Mouse (Mus musculus): ENCODE data around the gene Fgfr2. TPM values are rescaled to one million over a fixed set of nuclear protein-coding genes. Genes with fewer than 3 reads are reported as not detected.

Fgfr2 gene
- polyA plus RNA-seq, 1 experiment, result 114 TPM

DNA sequence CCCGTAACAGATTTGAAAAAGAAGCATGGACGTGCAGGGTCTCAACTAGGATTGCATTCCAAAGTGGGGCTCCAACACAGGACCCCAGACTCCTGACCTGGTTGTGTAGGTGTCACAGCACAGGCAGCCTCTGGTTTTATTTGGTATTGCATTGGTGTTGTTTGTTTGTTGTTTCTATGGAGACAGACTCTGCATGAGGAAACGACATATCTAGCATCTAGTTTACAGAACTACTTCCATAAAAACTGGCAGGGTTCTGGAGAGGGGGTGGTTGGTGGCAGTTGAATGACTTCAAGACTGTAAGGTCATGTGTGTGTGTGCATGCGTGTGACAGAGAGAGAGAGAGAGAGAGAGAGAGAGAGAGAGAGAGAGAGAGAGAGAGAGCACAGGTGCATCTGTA, 2475.1 kb downstream of the Fgfr2 start:
- no peak for DNase-seq
- H3K4me3 ChIP-seq (replicated peaks; ENCODE audit: extremely low read depth, low read depth, low read length), result no peak overlapping the region
- 36% methylated on average over 4 of the region's 4 CpGs for WGBS

DNA sequence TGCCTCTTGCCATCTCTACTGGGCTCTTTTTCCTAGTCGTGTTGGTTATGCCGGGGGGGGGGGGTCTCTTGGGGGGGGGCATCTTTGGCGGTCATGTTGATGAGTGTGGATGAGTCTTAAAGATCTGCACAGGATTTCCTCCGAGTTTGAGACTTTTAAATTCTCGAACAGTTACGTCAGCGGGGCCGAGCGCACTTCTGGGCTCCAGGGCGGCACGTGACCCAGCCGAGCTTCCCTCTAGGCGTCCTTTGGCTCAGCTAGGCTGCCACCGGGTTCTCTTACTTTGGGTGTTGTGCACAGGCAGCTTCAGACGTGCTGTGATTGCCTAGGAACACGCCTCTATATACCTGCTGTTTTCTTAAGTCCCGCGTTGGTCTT, 2476.4 kb downstream of the Fgfr2 start:
- WGBS, result 3% methylated on average over 18 of the region's 18 CpGs
- peak; percentile 80 for DNase-seq
- TF ChIP-seq POLR2A (IDR thresholded peaks at IDR 0.05; ENCODE audit: borderline replicate concordance, extremely low read depth, low read depth, low read length) (peak; percentile 63; the same call in 1 of the 2 replicates), CTCF (IDR thresholded peaks at IDR 0.05; ENCODE audit: insufficient read depth, low read length) (no peak)
- Histone ChIP-seq H3K4me1 (ENCODE audit: control insufficient read depth, insufficient read depth, low read length) (peaks cover 23% of the 10 kb centered on the region), H3K4me3 (replicated peaks; ENCODE audit: extremely low read depth, low read depth, low read length) (peak overlapping the region; percentile 76)

More for the DNA sequence above, 2475.1 kb downstream of the Fgfr2 start:
- H3K4me1 ChIP-seq (ENCODE audit: control insufficient read depth, insufficient read depth, low read length), result peaks cover 23% of the 10 kb centered on the region
- no peak for TF ChIP-seq POLR2A (IDR thresholded peaks at IDR 0.05; ENCODE audit: borderline replicate concordance, extremely low read depth, low read depth, low read length)
- no peak for TF ChIP-seq CTCF (IDR thresholded peaks at IDR 0.05; ENCODE audit: insufficient read depth, low read length)

- Histone ChIP-seq H3K4me3 (replicated peaks; ENCODE audit: extremely low read depth, low read depth, low read length) (peak overlapping the region; percentile 76), H3K4me1 (ENCODE audit: control insufficient read depth, insufficient read depth, low read length) (peaks cover 25% of the 10 kb centered on the region)
- peak; percentile 86 for DNase-seq
- TF ChIP-seq POLR2A (IDR thresholded peaks at IDR 0.05; ENCODE audit: borderline replicate concordance, extremely low read depth, low read depth, low read length) (peak; percentile 32; the same call in 1 of the 2 replicates), CTCF (IDR thresholded peaks at IDR 0.05; ENCODE audit: insufficient read depth, low read length) (no peak)
- WGBS, result under 1% methylated on average over 55 of the region's 55 CpGs
Measured at GRCm38 (mm10) chr7:130645994-130646761, 2477.0 kb downstream of the Fgfr2 start.

- Histone ChIP-seq H3K4me3 (replicated peaks; ENCODE audit: extremely low read depth, low read depth, low read length) (peak overlapping the region; percentile 48), H3K4me1 (ENCODE audit: control insufficient read depth, insufficient read depth, low read length) (peaks cover 25% of the 10 kb centered on the region)
- DNase-seq, result no peak
- 13% methylated on average over 15 of the region's 15 CpGs for WGBS
- TF ChIP-seq CTCF (IDR thresholded peaks at IDR 0.05; ENCODE audit: insufficient read depth, low read length), result no peak
- TF ChIP-seq POLR2A (IDR thresholded peaks at IDR 0.05; ENCODE audit: borderline replicate concordance, extremely low read depth, low read depth, low read length), result no peak
Measured at GRCm38 (mm10) chr7:130645332-130645993, 2477.7 kb downstream of the Fgfr2 start.

DNA sequence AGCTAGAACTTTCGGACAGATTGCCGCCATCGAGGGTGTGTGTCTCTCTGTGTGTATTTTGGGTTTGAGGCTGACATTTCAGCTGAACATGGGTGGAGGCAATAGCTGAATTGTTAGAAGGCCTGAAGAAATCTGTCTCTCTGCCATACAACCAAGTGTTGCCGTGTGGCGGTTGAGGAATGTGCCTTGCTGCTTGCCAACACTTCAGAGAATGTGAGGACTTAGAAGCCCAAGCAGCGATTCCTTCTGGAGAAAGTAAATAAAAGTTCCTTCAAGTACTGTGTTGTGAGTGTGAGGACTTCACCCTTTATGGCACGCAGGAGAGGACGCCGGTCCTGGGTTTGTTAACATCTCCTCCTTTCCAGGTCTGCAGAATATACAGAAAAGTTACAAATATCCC, 2482.5 kb downstream of the Fgfr2 start:
- Histone ChIP-seq H3K4me1 (ENCODE audit: control insufficient read depth, insufficient read depth, low read length) (peaks cover 7% of the 10 kb centered on the region), H3K4me3 (replicated peaks; ENCODE audit: extremely low read depth, low read depth, low read length) (no peak overlapping the region)
- 62% methylated on average over 9 of the region's 9 CpGs for whole genome bisulfite sequencing
- peak; percentile 67 for DNase-seq
- TF ChIP-seq POLR2A (IDR thresholded peaks at IDR 0.05; ENCODE audit: borderline replicate concordance, extremely low read depth, low read depth, low read length) (no peak), CTCF (IDR thresholded peaks at IDR 0.05; ENCODE audit: insufficient read depth, low read length) (no peak)

DNA sequence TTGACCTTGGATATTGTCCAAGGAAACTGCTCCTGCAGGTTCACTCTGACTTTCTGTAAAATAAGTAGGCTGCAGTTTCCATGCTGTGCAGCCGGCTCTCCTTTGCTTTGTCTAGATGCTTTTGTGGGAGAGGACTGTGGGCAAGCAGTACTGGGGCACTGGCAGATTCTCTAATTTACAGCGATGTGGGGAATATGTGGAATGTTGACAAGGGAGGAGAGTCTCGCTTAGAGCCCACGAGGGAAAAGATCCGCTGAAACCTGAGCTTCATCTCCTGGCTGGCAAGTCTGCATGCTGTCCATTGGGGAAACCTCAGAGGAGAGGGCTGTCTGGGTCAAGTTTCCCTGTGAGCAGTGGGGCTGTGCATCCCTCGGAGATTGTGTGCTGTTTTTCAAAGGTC, 2485.3 kb downstream of the Fgfr2 start:
- DNase-seq, result no peak
- 63% methylated on average over 6 of the region's 6 CpGs for WGBS
- Histone ChIP-seq H3K4me3 (replicated peaks; ENCODE audit: extremely low read depth, low read depth, low read length) (no peak overlapping the region), H3K4me1 (ENCODE audit: control insufficient read depth, insufficient read depth, low read length) (peaks cover 6% of the 10 kb centered on the region)
- no peak for TF ChIP-seq CTCF (IDR thresholded peaks at IDR 0.05; ENCODE audit: insufficient read depth, low read length)
- no peak for TF ChIP-seq POLR2A (IDR thresholded peaks at IDR 0.05; ENCODE audit: borderline replicate concordance, extremely low read depth, low read depth, low read length)

DNA sequence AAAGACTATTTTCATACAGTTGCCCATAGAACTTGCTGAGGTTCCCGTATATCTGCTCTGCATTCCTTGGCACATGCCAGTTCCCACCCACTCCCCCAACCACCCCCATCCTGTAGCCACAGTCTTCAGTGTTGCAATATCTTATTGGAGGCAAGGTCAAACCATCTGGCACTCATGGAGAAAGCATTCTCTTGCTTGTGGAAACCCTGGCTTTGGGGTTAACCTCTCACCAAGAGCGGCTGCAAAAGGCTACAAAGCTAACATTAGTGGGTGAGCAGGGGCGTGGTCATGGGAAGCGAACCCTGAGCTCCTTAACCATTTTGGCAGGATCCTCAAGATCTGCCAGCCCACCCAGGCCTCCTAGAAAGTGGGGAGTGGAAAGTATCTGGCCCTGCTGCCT, 2486.2 kb downstream of the Fgfr2 start:
- Histone ChIP-seq H3K4me1 (ENCODE audit: control insufficient read depth, insufficient read depth, low read length) (peaks cover 6% of the 10 kb centered on the region), H3K4me3 (replicated peaks; ENCODE audit: extremely low read depth, low read depth, low read length) (no peak overlapping the region)
- TF ChIP-seq CTCF (IDR thresholded peaks at IDR 0.05; ENCODE audit: insufficient read depth, low read length), result no peak
- no peak for TF ChIP-seq POLR2A (IDR thresholded peaks at IDR 0.05; ENCODE audit: borderline replicate concordance, extremely low read depth, low read depth, low read length)
- 62% methylated on average over 4 of the region's 4 CpGs for WGBS
- DNase-seq, result no peak

DNA sequence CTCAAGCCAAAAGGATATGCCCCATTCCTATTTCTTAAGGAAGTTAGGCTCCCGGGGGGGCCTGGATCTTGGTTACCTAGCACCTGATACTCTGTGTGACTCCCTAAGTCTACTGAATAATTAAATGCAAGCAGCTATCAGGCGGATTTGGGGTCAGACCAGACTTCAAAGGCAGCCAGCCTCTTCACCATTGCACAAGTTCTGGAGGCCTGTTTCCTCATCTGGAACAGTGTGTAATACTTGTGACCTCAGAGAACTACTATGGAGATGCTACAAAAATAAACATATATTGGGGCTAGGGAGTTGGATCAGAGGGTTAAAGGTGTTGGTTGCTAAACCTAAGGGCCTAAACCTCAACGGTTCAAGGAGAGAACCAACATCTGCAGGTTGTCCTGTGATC, 2486.9 kb downstream of the Fgfr2 start:
- no peak for DNase-seq
- peaks cover 5% of the 10 kb centered on the region for H3K4me1 ChIP-seq (ENCODE audit: control insufficient read depth, insufficient read depth, low read length)
- TF ChIP-seq CTCF (IDR thresholded peaks at IDR 0.05; ENCODE audit: insufficient read depth, low read length) (no peak), POLR2A (IDR thresholded peaks at IDR 0.05; ENCODE audit: borderline replicate concordance, extremely low read depth, low read depth, low read length) (no peak)
- H3K4me3 ChIP-seq (replicated peaks; ENCODE audit: extremely low read depth, low read depth, low read length), result no peak overlapping the region
- WGBS, result 61% methylated on average over 3 of the region's 3 CpGs

DNA sequence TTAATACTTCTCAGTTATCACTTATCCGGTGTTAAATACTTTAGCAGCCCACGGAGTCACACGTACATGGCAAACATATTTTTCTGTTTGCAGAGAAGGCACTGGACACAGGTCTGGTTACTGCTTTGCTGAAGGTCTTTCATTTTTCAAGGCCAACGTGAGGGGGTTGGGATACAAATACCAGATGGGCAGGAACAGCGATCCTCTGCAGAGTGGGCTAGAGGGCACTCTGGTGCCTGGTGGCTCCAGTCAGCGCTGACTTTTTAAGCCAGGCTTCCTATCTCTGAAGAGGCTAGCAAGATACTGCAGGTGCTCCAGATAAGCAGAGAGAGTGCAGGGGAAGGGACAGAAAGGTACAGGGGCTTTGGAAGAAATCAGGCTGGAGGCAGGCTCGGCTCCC, 2487.9 kb downstream of the Fgfr2 start:
- Histone ChIP-seq H3K4me1 (ENCODE audit: control insufficient read depth, insufficient read depth, low read length) (peaks cover 2% of the 10 kb centered on the region), H3K4me3 (replicated peaks; ENCODE audit: extremely low read depth, low read depth, low read length) (no peak overlapping the region)
- DNase-seq, result no peak
- no peak for TF ChIP-seq CTCF (IDR thresholded peaks at IDR 0.05; ENCODE audit: insufficient read depth, low read length)
- TF ChIP-seq POLR2A (IDR thresholded peaks at IDR 0.05; ENCODE audit: borderline replicate concordance, extremely low read depth, low read depth, low read length), result no peak
- 48% methylated on average over 7 of the region's 7 CpGs for WGBS
